Mouse (Mus musculus) adipocyte (in vitro differentiated cells): ENCODE measurements at regions not wholly inside any gene's neighbourhood (a gene's known extent, or its start where the extent isn't known, plus 50 kb on each side); places are given as distances from the start of the nearest gene placed in this dataset.

ENCODE experiments used
- DNase-seq: peaks from one replicate; pipeline ENCODE4 v3.0.0-alpha.2; 2016; ENCODE audit warnings: low spot score

DNA sequence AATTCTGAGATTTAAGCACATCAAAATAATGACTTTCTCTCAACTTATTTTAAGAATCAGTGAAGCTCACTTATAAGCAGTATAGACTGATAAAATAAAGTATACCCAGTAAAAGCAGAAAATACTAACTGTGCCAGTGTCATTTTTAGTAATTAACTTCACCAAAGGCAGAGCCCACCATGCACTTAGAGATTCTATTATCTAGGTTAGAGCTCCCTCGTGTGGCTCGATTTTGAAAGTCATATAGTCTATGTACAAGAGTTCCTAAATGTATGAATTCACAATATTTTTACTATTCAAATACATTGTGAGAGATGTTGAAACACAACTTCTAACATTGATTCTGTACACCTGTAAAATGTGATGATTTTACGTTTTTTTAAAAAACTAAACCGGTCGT is 589.3 kb downstream of the Kcnj3 start:
- DNase-seq, result peak; percentile 64

GRCm38 (mm10) chr2:56028958-56029357 is 593.2 kb downstream of the Kcnj3 start:
- DNase-seq, result no peak
